Mouse (Mus musculus): ENCODE data around the gene Gm11733. TPM values are rescaled to one million over a fixed set of nuclear protein-coding genes. Genes with fewer than 3 reads are reported as not detected.

Gene Gm11733
- total RNA-seq (2023), result not detected

DNA sequence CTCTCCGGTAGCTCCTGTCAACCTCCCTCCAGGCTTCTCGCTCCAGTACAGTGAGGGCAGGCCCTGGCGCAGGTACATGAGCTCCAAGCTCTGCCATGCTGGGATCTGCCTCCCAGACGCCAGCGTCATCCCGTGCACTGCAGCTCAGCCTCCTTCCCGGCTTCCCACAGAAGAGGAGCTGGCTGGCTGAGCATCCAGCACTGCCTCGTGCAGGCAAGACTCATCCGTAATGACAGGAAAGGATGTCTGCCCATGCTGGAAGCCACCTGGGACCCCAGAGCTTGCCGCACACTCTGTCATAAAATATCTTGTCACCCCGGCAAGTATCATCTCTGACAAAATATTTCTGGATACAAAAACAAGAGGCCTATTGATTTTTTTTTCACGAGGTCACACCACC lies at the start of gene Gm11733:
TSS of gene Gm11733 (plus strand) at position 171 of the 400 bp plus-strand sequence.

Other genes starting within 250 kb of the Gm11733 start
- 10 to 100 TPM; 33.7 to 37.7 TPM for gene Tnrc6c, start 169.9 kb downstream of the Gm11733 start, total RNA-seq (2023)

Measured in neutrophil, adult 83 days (primary cell).